Mouse (Mus musculus): Measurements from ENCODE around the gene Fst.

The Fst gene

DNA sequence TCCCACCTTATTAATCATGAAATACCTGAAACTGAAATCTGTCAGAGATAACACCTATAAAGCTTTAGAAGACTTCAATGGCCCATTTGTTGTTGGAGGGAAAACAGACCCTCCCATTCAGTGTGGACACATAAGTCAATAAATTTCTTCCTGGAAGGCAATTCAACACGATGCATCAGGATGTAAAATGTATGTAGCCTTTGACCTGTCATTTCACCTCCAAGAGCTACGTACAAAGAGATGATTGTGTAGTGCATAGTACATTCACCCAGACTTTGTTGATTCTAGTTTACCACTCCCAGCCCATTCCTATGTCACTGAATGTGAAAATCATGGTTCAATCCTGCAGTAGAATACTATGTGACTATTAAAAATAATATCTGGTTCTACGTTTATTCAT is 39.4 kb downstream of the Fst start:
- no peak for DNase-seq (ENCODE audit: low read depth, low spot score)

DNA sequence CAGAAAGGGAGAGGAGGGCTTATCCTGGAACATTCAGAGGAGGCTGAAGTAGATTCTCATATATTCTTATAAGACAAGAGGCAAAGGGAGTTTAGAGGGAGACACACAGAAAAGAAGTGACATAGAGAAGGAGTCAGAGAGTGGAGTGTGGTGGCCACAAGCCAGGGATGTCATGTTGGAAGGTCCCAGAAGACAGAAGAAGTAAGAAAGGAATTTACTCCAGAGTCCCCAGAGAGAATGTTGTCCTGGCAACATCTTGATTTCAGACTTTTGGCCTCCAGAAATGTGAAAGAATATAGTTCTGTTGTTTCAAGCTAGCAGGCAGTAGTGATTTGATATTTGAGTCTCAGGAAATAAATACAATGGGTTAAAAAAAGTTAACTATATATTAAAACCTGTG is 46.4 kb downstream of the Fst start:
- no peak for DNase-seq (ENCODE audit: low read depth, low spot score)

DNA sequence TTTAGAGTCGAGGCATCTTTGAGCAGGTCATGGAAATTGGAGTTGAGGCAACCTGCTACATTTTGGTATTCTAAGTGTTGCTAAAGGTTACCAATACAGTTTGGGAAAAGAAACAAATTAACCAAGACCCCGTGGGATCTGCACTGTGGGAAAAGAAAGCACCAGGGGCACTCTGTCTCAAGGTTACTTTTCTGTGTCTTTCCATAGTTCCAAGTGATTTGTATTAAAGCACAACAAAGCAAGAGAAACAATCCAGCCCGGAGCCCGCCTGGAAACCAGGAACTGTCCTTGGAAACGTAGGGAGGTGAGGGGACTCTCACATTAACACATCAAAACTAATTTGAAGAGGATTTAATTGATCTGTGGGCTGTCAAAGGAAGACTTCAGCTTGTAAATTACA is 51.9 kb downstream of the Fst start:
- DNase-seq (ENCODE audit: low read depth, low spot score) = peak; percentile 71

DNA sequence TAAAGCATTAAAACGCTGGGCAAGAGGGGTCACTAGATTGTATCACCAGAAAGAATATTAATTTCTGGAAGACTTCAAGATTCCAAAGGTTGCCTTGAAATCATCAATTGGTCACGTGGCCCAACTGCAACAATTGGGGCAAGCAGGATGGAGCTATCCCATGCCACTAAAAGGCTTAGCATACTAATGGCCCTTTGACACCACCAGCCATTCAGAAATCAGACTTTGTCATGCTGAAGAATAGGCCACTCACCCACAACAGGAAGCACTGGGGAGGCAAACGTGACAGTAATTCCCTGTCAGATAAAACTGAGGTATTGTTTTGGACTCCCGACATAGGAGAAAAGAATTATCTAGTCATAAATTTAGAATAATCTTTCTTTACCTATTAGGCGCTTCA is 52.3 kb downstream of the Fst start:
- DNase-seq (ENCODE audit: low read depth, low spot score) = peak; percentile 57

DNA sequence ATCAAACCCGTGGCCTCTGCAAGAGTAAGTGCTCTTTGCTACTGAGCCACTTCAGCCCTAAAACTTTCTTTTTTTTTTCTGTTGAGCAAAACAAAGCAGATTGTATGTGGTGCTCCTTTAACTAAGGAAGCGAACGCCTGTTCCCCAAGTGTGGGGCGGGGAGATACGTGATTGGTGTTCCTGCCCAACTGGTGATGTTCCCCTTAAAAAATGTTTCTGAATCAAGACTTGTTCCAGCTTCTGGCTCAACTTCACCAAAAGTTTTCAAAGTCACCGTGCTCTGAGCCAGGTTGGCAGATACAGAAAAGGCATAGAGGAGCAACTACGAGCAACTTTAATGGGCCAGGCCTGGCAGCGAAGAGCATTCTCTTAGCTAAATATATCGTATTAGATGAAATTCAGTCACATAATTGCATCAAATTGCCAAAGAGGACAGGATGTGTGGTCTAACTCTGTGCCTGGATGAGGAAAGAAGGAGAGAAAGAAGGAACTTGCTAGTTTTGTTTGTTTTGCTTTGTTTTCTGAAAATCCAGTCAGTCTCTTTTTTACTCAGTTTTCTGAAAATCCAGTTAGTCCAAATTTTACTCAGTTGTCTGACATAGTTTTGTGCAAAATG is 53.5 kb downstream of the Fst start:
- no peak for DNase-seq (ENCODE audit: low read depth, low spot score)
